Mouse (Mus musculus): Measurements from ENCODE around the gene Edn3. TPM values are rescaled to one million over a fixed set of nuclear protein-coding genes. Genes with fewer than 3 reads are reported as not detected.

Edn3 gene
- total RNA-seq (2021), result 1 to 10 TPM; 3.0 to 3.4 TPM
- long read RNA-seq, transcript Edn3-201 (5 exons, 3,117 nt), result major isoform, 5 of 5 reads
- long read RNA-seq, partial matches to known transcripts, result 0 of 5 reads
- long read RNA-seq, other reads (novel, unspliced or antisense), result 0 of 5 reads

- no peak for DNase-seq (ENCODE audit: low spot score in 2 of 2)
These were observed at the start of gene Edn3 for GRCm38 (mm10) chr2:174760479-174761121. Gene Edn3 (plus strand): TSS chr2:174760619.

- DNase-seq (ENCODE audit: low spot score in 2 of 2), result no peak
These were observed 48.4 kb upstream of the Edn3 start for GRCm38 (mm10) chr2:174712043-174712442.

GRCm38 (mm10) chr2:174715938-174716337, 44.5 kb upstream of the Edn3 start:
- no peak for DNase-seq (ENCODE audit: low spot score in 2 of 2)

- no peak for DNase-seq (ENCODE audit: low spot score in 2 of 2)
These were observed 42.6 kb upstream of the Edn3 start for GRCm38 (mm10) chr2:174717857-174718256.

- DNase-seq (ENCODE audit: low spot score in 2 of 2), result no peak
These were observed 33.1 kb upstream of the Edn3 start for GRCm38 (mm10) chr2:174727114-174727823.

GRCm38 (mm10) chr2:174731939-174732338, 28.5 kb upstream of the Edn3 start:
- DNase-seq (ENCODE audit: low spot score in 2 of 2), result no peak

GRCm38 (mm10) chr2:174735270-174735669, 25.1 kb upstream of the Edn3 start:
- no peak for DNase-seq (ENCODE audit: low spot score in 2 of 2)

- DNase-seq (ENCODE audit: low spot score in 2 of 2), result no peak
These were observed 13.2 kb upstream of the Edn3 start for GRCm38 (mm10) chr2:174747182-174747581.

- DNase-seq (ENCODE audit: low spot score in 2 of 2), result no peak
These were observed 12.0 kb upstream of the Edn3 start for GRCm38 (mm10) chr2:174748381-174748780.

GRCm38 (mm10) chr2:174753197-174753596, 7.2 kb upstream of the Edn3 start:
- no peak for DNase-seq (ENCODE audit: low spot score in 2 of 2)

GRCm38 (mm10) chr2:174754231-174754630, 6.2 kb upstream of the Edn3 start:
- no peak for DNase-seq (ENCODE audit: low spot score in 2 of 2)

- no peak for DNase-seq (ENCODE audit: low spot score in 2 of 2)
These were observed 1.2 kb upstream of the Edn3 start for GRCm38 (mm10) chr2:174759189-174759588.

- no peak for DNase-seq (ENCODE audit: low spot score in 2 of 2)
These were observed 1.2 kb downstream of the Edn3 start for GRCm38 (mm10) chr2:174761452-174762101.

GRCm38 (mm10) chr2:174762310-174762709, 1.9 kb downstream of the Edn3 start:
- no peak for DNase-seq (ENCODE audit: low spot score in 2 of 2)

GRCm38 (mm10) chr2:174768891-174769528, 8.6 kb downstream of the Edn3 start:
- no peak for DNase-seq (ENCODE audit: low spot score in 2 of 2)

GRCm38 (mm10) chr2:174774177-174775111, 14.0 kb downstream of the Edn3 start:
- peak; percentile 5 to 56 for DNase-seq (ENCODE audit: low spot score in 2 of 2)

GRCm38 (mm10) chr2:174782016-174782415, 21.6 kb downstream of the Edn3 start:
- no peak for DNase-seq (ENCODE audit: low spot score in 2 of 2)

- DNase-seq (ENCODE audit: low spot score in 2 of 2), result no peak
These were observed 22.5 kb downstream of the Edn3 start for GRCm38 (mm10) chr2:174782880-174783279.

GRCm38 (mm10) chr2:174788830-174789229, 28.4 kb downstream of the Edn3 start:
- DNase-seq (ENCODE audit: low spot score in 2 of 2), result no peak

GRCm38 (mm10) chr2:174792436-174793125, 32.2 kb downstream of the Edn3 start:
- DNase-seq (ENCODE audit: low spot score in 2 of 2), result no peak
